Mouse (Mus musculus) CH12F3 (cell line): Measurements from ENCODE around the gene Olfr487.
"Not testable (repeated sequence)": the region's sequence is repeated elsewhere in the genome, so short reads cannot be mapped to it uniquely, and the experiment has no call there.

ENCODE experiments used
- in situ Hi-C: fragments of 300-500 bp; cut with MboI; formaldehyde crosslinking; loops from 2 replicates; pipeline ENCODE4 v1.14.3; 2020; ENCODE audit warnings: low sequenced_read_pairs

Olfr487 gene

DNA sequence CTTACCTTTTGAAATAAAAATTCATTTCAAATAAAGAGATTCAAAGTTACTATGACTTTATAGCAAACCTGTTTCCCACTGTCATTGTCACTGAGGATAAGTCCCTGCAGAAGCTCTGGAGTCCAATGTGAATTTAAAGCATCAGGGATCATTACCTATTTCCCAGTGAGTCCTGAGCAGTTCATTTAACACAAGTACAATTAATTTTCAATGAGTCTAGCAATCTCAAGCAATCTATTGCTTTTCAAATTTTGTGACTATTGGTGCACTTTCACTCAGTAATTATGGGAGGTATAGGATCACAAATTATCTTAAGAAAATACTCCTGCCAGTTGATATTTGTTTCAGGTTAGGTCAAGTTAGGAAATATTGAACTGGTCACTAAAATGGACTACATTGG, at the start of gene Olfr487:
Gene Olfr487, minus strand, starts transcription at position 101 of the 400 bp plus-strand sequence.
- in situ Hi-C loops, result not testable (repeated sequence)

DNA sequence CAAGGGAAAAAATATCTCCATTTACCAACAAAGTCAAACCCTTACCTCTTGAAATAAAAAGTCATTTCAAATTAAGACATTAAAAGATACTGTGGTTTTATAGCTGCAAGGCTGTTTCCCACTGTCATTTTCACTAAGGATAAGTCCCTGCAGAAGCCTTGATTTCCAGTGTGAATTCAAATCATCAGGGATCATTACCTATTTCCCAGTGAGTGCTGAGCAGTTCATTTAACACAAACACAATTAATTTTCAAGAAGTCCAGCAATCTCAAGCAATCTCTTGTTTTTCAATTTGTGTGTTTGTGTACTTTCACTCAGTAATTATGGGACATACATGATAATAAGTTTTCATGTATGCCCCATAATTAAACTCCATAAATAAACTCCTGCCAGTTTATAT, 43.8 kb upstream of the Olfr487 start, which contains the start of gene Olfr488:
Gene Olfr488, minus strand, starts transcription at position 101 of the 400 bp plus-strand sequence.
- in situ Hi-C loops, result no loop called here

- in situ Hi-C loops, result no loop called here
Observed at GRCm38 (mm10) chr7:108233551-108233950, 19.1 kb upstream of the Olfr487 start.

GRCm38 (mm10) chr7:108196938-108197337, 17.5 kb downstream of the Olfr487 start:
- in situ Hi-C loops, result no loop called here

- in situ Hi-C loops, result not testable (repeated sequence)
Observed at GRCm38 (mm10) chr7:108196337-108196736, 18.1 kb downstream of the Olfr487 start.

DNA sequence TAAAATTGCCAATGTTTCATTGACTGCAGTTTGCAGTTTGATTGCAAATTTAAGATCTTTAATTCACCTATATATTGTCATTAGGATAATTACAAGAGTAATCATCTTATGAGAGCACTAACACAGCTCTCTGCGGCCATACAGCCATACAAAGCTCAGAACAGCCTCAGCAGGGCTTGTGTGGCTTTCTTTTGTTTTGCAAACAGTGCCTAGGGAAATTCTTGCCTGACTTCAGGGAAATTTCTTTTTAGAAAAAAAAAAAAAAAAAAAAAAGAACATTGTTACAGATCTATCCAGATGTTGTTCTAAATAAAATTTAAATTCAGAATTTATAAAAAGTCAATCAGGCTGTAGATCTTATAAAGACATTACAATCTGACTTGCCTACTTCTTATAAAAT, 21.7 kb downstream of the Olfr487 start:
- in situ Hi-C loops, result not testable (repeated sequence)

DNA sequence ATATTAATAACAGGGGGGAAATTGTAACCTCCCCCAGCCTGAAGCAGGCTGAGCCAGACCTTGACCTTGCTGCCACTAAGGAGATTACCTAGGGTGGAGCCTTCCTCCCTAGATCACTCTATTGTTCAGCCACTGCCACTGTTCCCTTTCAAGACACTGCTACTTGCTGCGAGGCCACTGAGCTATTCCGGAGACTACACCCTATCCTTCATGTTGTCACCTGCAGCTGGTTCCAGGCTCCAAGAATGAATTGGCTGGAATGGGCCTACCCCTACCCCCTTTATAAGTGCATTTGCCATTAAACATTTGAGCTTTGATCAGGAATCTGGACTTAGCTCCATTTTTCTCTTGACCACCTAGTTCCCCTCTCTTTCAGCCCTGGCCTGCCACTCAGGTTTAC, 23.2 kb downstream of the Olfr487 start:
- in situ Hi-C loops, result not testable (repeated sequence)

- in situ Hi-C loops, result not testable (repeated sequence)
Observed at GRCm38 (mm10) chr7:108185237-108185636, 29.2 kb downstream of the Olfr487 start.

GRCm38 (mm10) chr7:108184401-108184800, 30.0 kb downstream of the Olfr487 start:
- in situ Hi-C loops, result not testable (repeated sequence)

DNA sequence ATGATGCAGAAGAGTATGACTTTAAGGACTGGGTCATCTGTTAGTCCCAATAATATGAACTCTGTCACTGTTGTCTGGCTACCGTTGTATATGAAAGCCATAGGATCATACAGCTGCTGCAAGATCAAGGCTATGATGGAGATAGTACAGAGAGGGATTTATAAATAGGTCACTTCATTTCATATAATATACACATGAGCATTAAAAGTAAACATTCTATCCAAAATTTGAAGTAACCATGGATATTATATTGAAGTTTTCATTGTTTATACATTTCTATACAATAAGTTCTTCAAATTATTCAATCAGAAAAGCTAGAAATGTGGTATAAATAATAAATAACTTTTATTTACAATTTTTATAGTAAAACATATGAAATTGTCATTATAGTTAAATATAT, 41.8 kb downstream of the Olfr487 start, which contains the start of gene Olfr486:
Gene Olfr486, minus strand, starts transcription at position 101 of the 400 bp plus-strand sequence.
- in situ Hi-C loops, result not testable (repeated sequence)

DNA sequence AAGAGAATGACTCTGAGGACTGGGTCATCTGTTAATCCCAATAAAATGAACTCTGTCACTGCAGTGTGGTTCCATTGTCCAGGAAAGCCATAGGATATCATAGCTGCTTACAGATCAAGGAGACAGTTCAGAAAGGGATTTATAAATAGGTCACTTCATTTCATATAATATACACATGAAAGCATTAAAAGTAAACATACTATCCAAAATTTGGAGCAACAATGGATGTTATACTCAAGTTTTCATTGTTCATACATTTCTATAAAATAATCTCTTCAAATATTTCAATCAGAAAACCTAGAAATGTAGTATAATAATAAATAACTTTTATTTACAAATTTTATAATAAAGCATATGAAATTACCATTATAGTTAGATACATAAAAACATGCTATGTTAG, 54.7 kb downstream of the Olfr487 start, which contains the start of gene Olfr485:
Gene Olfr485, minus strand, starts transcription at position 101 of the 400 bp plus-strand sequence.
- in situ Hi-C loops, result no loop called here
